Mouse (Mus musculus) ES-E14 (cell line): ENCODE measurements around the gene Olfr33.

Experiments
- CHD2 ChIP-seq: IDR thresholded peaks from 2 replicates; pipeline ENCODE4 v1.6.1; 2014; ENCODE audit warnings: mild to moderate bottlenecking, low read depth, low read length, inconsistent platforms
- HCFC1 ChIP-seq: IDR thresholded peaks from 2 replicates; pipeline ENCODE4 v1.6.1; 2012; ENCODE audit warnings: low read length, inconsistent platforms, borderline replicate concordance; ENCODE audit not compliant: insufficient read depth
- MAFK ChIP-seq: IDR thresholded peaks from 2 replicates; pipeline ENCODE4 v1.6.1; 2014; ENCODE audit warnings: mild to moderate bottlenecking, low read depth, low read length, inconsistent platforms; ENCODE audit not compliant: insufficient read depth
- ZC3H11A ChIP-seq: IDR thresholded peaks from 2 replicates; pipeline ENCODE4 v1.6.1; 2012; ENCODE audit warnings: low read depth, mild to moderate bottlenecking, inconsistent platforms, low read length, borderline replicate concordance
- ZNF384 ChIP-seq: IDR thresholded peaks from 2 replicates; pipeline ENCODE4 v1.6.1; 2012; ENCODE audit warnings: low read depth, low read length, inconsistent platforms

DNA sequence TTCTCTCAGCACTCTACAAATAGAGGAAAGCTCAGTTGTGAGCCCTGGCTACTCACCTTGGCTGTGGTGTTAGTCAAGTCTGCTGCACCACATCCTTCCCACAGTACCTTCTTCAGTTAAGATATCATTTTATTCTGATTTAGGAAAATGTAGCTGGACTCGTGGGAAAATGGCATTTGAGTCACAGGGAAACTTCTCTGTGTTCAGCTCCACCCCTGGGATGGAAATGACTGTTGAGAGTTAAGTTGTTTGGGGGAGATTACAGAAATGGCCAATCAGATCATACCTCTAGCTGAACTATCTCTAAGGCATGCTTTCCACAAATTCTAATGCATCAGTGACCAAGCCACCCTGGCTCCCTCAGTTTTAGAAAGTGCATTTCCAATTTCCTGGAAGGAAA, at the start of gene Olfr33:
- no peak for TF ChIP-seq MAFK
- TF ChIP-seq ZC3H11A: no peak
- TF ChIP-seq ZNF384: no peak
- no peak for TF ChIP-seq HCFC1
- no peak for TF ChIP-seq CHD2
